Mouse (Mus musculus): Measurements from ENCODE around the gene Nrn1.

- no peak for TF ChIP-seq CTCF (IDR thresholded peaks at IDR 0.05)
- TF ChIP-seq EP300 (IDR thresholded peaks at IDR 0.05) = no peak
Measured at GRCm38 (mm10) chr13:36695516-36696201, 39.3 kb downstream of the Nrn1 start.

Measured in lung, postnatal 0 days (tissue).